Mouse (Mus musculus) adrenal gland, adult 10 weeks (tissue): Measurements from ENCODE around the gene Olfr1062. TPM values are rescaled to one million over a fixed set of nuclear protein-coding genes. Genes with fewer than 3 reads are reported as not detected.

Source experiments
- polyA plus RNA-seq: library from polyadenylated mRNA; stranded (reverse); fragments of 350-450 nt; fragmentation: Illumina TruSeq; extraction: RNeasy Lipid Tissue Mini Kit (QIAGEN cat#74804); gene quantifications from one replicate; pipeline ENCODE4 v1.2.3, GENCODE M21; 2014; ENCODE audit warnings: low read depth, low replicate concordance

Gene Olfr1062
- polyA plus RNA-seq = not detected

DNA sequence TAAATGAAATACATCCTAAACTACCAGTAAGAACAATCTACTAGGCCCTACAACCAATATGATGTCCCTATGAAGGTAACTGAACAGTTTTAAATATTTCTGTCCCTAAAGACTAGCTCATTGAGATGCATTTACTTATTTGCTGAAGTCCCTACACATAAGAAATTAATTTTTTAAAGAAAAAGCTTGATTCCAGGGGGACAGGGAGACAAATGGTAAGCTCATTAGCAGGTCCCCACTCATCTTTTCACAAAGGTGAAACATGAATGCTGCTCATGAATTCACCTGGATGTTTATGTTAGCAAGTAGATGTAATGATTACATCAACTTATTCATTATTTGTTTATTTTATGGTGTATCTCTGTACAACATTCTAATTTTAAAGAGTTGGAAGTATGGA lies at the start of gene Olfr1062:
Gene Olfr1062 (minus strand): TSS at position 101 of the 400 bp plus-strand sequence.

DNA sequence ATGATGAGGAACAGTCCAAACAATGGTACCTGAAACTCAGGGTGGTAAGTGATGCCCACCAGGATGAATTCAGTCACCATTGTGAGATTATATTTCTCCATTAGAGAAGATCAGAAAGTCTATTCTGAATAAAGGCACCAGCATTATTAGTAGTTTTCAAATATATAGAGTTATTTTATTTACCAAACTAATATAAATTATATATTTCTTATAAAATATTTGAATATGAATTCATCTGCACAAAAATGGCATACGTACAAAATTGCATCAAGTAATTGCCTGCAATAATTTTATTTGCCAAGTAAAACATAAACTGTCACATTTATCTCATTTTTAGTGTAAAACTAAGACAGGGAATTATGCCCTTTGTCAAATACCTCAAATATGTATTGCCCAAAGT lies 29.6 kb upstream of the Olfr1062 start, which contains the start of gene Olfr1066:
Gene Olfr1066 (minus strand): TSS at position 101 of the 400 bp plus-strand sequence.

DNA sequence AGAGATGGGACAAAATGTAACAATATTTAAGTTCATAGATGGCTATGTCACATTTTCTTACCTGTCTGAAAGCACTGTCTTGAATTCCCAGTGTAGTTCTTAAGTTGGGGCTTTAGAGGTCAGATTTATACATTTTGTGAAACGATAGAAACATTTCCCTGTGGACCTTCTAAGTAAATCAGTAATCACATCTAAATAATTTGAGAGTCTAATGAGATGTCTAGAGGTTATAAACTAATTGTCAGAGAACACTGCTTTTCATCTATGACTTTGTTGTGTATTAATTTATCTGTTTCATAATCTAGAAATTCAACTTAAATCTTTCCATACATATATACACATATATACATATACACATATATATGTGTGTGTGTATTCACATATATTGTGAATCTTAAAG lies 23.9 kb upstream of the Olfr1062 start, which contains the start of gene Olfr1065:
Gene Olfr1065 (minus strand): TSS at position 101 of the 400 bp plus-strand sequence.

DNA sequence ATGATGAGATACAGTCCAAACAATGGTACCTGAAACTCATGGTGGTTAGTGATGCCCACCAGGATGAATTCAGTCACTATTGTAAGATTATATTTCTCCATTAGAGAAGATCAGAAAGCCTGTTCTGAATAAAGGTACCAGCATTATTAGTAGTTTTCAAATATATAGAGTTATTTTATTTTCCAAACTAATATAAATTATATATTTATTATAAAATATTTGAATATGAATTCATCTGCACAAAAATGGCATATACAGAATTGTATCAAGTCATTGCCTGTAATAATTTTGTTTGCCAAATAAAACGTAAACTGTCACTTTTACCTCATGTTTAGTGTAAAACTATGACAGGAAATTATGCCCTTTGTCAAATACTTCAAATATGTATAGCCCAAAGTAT lies 12.6 kb downstream of the Olfr1062 start, which contains the start of gene Olfr1061:
Gene Olfr1061 (minus strand): TSS at position 101 of the 400 bp plus-strand sequence.

DNA sequence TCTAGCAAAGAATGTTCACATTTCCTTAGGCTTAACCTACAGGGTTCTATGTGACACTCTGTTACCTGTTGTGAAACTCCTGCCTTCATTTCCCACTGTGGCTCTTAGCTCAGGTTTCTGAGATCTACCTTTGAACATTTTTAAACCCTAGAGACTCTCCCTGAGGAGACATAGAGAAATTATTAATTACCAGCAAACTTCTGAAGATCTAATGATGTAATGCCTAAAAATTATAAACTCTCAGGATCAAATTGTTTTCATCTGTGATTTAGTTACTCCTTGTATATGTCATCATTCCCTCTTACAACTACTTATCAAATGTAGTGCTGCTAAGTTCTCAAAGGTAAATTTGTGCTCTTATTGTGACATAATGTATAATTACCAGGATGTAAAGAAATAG lies 38.1 kb downstream of the Olfr1062 start, which contains the start of gene Olfr1058:
Gene Olfr1058 (minus strand): TSS at position 101 of the 400 bp plus-strand sequence.

DNA sequence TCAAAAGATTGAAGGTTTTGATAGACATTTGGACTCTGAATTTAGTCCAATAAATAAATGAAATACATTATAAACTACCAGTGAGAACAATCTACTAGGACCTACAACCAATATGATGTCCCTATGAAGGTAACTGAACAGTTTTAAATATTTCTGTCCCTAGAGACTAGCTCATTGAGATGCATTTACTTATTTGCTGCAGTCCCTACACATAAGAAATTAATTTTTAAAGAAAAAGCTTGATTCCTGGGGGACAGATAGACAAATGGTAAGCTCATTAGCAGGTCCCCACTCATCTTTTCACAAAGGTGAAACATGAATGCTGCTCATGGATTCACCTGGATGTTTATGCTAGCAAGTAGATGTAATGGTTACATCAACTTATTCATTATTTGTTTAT lies 48.3 kb downstream of the Olfr1062 start, which contains the start of gene Olfr1057:
Gene Olfr1057 (minus strand): TSS at position 101 of the 400 bp plus-strand sequence.

Other genes starting within 250 kb of the Olfr1062 start
- not detected for gene Olfr1044, start 248.9 kb downstream of the Olfr1062 start, polyA plus RNA-seq
- gene Olfr52, start 241.1 kb downstream of the Olfr1062 start, polyA plus RNA-seq = not detected
- not detected for gene Olfr1045, start 223.7 kb downstream of the Olfr1062 start, polyA plus RNA-seq
- not detected for gene Olfr1046, start 207.4 kb downstream of the Olfr1062 start, polyA plus RNA-seq
- gene Olfr1047, start 195.3 kb downstream of the Olfr1062 start, polyA plus RNA-seq = not detected
- gene Olfr1048, start 186.5 kb downstream of the Olfr1062 start, polyA plus RNA-seq = not detected
- not detected for gene Olfr1049, start 168.4 kb downstream of the Olfr1062 start, polyA plus RNA-seq
- not detected for gene Olfr1051, start 147.7 kb downstream of the Olfr1062 start, polyA plus RNA-seq
- not detected for gene Olfr1052, start 134.3 kb downstream of the Olfr1062 start, polyA plus RNA-seq
- not detected for gene Olfr1053, start 111.5 kb downstream of the Olfr1062 start, polyA plus RNA-seq
- gene Olfr1054, start 91.3 kb downstream of the Olfr1062 start, polyA plus RNA-seq = not detected
- not detected for gene Olfr1055, start 76.5 kb downstream of the Olfr1062 start, polyA plus RNA-seq
- gene Olfr1056, start 64.3 kb downstream of the Olfr1062 start, polyA plus RNA-seq = not detected
- not detected for gene Olfr1057, start 48.4 kb downstream of the Olfr1062 start, polyA plus RNA-seq
- not detected for gene Olfr1058, start 38.2 kb downstream of the Olfr1062 start, polyA plus RNA-seq
- not detected for gene Olfr1061, start 12.7 kb downstream of the Olfr1062 start, polyA plus RNA-seq
- gene Olfr1065, start 23.8 kb upstream of the Olfr1062 start, polyA plus RNA-seq = not detected
- not detected for gene Olfr1066, start 29.5 kb upstream of the Olfr1062 start, polyA plus RNA-seq
- gene Olfr228, start 60.6 kb upstream of the Olfr1062 start, polyA plus RNA-seq = not detected
- gene Olfr1076, start 81.7 kb upstream of the Olfr1062 start, polyA plus RNA-seq = not detected
- not detected for gene Olfr1079, start 115.7 kb upstream of the Olfr1062 start, polyA plus RNA-seq
- gene Olfr1080, start 131.5 kb upstream of the Olfr1062 start, polyA plus RNA-seq = not detected
- gene Olfr1082, start 172.2 kb upstream of the Olfr1062 start, polyA plus RNA-seq = not detected
- not detected for gene Olfr1084, start 213.0 kb upstream of the Olfr1062 start, polyA plus RNA-seq
- gene Olfr1085, start 235.3 kb upstream of the Olfr1062 start, polyA plus RNA-seq = not detected